Mouse (Mus musculus): ENCODE measurements around the gene E2f1.
A peak's percentile ranks its signal among the peaks of the same experiment; 100 is the strongest.

Gene E2f1

DNA sequence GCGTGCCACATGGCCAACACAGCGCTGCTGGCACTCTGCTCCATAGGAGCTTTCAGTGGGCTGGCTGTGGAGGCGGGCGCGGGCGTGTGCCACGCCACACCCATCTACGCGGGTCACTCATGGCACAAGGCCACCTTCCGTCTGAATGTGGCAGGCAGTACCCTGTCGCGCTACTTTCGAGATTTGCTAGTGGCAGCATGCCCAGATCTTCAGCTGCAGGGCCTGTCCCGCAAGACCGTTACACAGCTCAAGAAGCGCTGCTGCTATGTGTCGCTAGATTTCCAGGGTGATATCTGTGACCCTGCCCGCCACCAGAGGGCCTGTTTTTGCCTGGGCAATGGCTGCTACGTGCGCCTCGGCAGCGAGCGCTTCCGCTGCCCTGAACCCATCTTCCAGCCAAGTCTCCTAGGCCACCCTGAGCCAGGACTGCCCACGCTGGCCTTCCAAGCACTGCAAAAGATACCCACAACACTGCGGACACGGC, 17.2 kb downstream of the E2f1 start:
- peak; percentile 54 to 64 for DNase-seq (ENCODE audit: low spot score in 2 of 2)

DNA sequence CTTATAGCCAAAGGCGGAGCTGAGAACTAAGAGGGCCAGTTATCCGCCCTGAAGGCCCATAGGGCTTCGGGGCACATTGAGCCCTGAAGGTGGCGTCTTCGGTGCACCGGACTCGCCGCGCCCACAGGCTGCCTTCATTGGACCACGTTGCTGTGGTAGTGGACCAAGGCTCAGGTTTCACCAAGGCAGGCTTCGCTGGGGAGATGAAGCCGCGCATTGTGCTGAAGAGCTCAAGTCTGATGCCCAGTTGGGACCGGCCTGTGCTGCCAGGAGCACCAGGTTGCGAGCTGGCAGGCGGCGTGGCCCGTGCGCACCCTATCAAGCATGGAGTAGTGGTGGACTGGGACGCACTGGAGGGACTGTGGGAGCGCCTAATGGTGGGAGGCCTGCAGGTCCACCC, 17.8 kb downstream of the E2f1 start:
- no peak for DNase-seq (ENCODE audit: low spot score in 2 of 2)

- DNase-seq (ENCODE audit: low spot score in 2 of 2), result no peak
Measured at GRCm38 (mm10) chr2:154551476-154551875, 18.2 kb downstream of the E2f1 start, which contains the start of gene Actl10. TSS of gene Actl10 (plus strand) at chr2:154551776.

GRCm38 (mm10) chr2:154550937-154551336, 18.8 kb downstream of the E2f1 start:
- DNase-seq (ENCODE audit: low spot score in 2 of 2), result no peak

GRCm38 (mm10) chr2:154549886-154550189, 19.9 kb downstream of the E2f1 start:
- DNase-seq (ENCODE audit: low spot score in 2 of 2), result no peak

DNA sequence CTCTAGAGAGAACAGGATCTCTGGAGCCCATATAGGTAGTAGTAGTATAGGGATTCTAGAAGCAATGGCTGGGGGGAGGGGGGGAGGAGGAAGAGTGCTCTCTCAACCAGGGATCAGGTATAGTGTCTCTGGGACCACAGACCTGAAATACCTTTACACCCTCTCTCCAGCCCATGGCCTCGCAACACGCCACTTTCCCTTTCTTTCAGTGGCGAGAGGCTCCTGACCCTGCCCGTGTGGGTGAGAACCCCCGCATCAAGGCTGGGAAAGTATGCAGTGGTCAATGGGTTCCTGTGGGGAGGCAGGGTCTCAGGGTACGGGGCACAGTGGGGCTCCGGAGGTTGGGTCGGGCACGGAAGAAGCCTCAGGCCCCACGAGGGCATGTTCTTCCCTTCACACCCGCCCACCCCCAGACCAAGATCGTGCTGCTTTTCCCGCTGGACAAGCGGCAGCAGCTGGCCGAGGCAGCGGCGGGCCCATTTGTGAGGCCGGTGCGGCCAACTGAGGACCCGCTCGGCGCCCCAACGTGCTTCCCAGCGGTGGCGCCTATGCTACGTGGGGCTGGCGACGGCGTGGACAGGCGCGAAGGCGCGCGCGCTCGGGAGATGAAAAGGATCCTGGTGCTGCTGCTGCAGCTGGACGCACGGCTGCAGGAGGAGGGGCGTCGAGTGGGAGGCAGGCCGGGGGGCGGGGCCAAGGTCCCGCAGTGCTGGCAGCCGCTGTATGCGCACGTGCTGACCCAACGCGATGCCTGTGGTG, 20.4 kb downstream of the E2f1 start:
- DNase-seq (ENCODE audit: low spot score in 2 of 2), result no peak

DNA sequence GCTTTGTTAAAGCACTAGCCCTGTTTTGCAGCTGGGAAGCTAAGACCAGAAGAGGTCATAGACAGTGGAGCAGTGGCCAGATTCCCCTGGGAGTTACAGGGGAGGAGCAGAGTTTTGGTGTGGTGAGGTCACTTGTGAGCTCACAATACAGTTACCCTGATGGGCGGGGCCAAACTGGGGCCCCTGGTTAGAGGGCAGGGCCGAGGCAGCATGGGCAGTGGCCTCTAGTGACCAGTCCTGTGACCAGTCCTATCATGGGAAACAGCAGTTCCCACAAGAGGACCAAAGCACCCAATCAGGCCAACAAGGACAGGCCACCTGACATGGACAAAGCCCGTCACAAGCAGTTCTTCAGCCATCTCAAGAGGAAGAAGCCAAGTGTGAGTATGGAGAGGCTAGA, 21.0 kb downstream of the E2f1 start:
- no peak for DNase-seq (ENCODE audit: low spot score in 2 of 2)

GRCm38 (mm10) chr2:154546711-154547110, 23.0 kb downstream of the E2f1 start, which contains the start of gene 1700003F12Rik:
TSS of gene 1700003F12Rik (plus strand) at chr2:154547085.
- DNase-seq (ENCODE audit: low spot score in 2 of 2), result no peak

GRCm38 (mm10) chr2:154543567-154544347, 25.9 kb downstream of the E2f1 start:
- no peak for DNase-seq (ENCODE audit: low spot score in 2 of 2)

DNA sequence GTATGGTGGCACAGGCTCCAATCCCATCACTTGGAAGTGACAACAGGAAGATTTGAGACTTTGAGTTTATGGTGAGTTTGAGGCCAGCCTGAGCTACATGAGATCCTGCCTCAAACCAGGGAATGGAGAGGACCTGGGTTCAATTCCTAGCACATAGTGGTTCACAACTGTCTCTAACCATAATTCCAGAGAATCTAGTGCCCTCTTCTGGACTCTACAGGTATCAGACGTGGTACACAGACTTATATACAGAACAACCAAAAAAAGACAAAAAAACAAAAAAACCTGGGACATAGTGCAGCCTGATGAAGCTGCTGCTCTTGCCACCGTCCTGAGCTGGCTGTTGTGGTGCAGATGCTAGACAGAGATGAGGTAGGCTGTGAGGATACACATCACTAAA, 28.1 kb downstream of the E2f1 start:
- no peak for DNase-seq (ENCODE audit: low spot score in 2 of 2)

- no peak for DNase-seq (ENCODE audit: low spot score in 2 of 2)
Measured at GRCm38 (mm10) chr2:154539720-154540119, 30.0 kb downstream of the E2f1 start.

- DNase-seq (ENCODE audit: low spot score in 2 of 2), result no peak
Measured at GRCm38 (mm10) chr2:154538710-154539109, 31.0 kb downstream of the E2f1 start.

DNA sequence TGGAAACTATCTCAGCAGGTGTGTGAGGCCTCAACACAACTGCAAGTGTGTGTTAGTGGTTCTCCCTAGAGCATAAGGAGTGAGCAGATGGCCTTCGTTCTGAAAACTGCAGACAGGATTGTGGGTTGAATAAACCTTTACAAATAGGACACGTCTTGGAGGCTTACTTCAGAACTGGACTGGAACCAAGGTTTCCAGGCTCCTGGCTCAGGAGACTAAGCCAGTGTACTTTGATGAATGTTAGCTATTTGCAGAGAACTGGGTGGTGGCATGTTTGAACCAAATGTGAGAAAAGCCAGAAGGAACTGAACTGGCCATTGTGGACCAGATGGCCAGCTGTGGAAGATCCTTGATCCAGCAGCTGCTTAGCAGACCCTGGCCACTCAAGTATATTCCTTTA, 31.4 kb downstream of the E2f1 start:
- DNase-seq (ENCODE audit: low spot score in 2 of 2), result no peak

DNA sequence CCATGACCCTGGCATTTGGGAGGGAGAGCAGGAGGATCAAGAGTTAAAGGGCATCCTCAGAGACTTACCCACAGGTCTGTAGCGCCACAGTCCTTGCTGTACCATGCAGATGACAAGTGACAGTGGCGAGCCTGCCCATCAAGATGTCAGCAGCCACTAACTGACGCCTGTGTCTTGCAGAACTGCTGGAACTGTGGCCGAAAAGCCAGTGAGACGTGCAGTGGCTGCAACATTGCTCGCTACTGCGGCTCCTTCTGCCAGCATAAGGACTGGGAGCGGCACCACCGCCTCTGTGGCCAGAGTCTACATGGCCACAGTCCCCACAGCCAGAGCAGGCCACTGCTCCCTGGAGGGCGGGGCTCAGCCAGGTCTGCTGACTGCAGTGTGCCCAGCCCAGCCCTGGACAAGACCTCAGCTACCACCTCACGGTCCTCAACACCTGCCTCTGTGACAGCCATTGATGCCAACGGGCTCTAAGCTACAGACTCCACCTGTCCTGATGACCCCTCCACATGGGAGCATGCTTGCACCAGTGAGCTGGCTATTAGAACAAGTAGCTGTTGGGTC, 34.9 kb downstream of the E2f1 start:
- no peak for DNase-seq (ENCODE audit: low spot score in 2 of 2)

DNA sequence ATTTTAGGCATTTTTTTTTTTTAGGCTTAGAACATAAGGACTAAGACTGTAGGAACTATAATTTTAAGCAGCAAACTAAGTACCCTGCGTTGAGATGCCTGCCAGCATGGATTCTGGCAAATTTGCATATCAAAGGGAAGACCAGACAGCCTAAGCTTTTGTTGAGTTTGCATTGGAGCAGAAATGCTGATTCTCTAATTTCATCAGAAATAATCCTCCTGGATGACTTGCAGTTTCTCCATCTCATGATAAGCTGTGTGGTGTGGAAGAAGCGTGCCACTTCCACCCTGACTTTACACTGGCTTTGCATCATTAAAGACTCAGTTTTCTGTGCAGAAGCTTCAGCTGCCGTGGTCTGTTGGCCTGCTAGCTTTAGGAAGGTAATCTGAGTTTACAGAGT, 36.8 kb downstream of the E2f1 start:
- DNase-seq (ENCODE audit: low spot score in 2 of 2), result no peak

- DNase-seq (ENCODE audit: low spot score in 2 of 2), result no peak
Measured at GRCm38 (mm10) chr2:154526531-154526930, 43.2 kb downstream of the E2f1 start.

DNA sequence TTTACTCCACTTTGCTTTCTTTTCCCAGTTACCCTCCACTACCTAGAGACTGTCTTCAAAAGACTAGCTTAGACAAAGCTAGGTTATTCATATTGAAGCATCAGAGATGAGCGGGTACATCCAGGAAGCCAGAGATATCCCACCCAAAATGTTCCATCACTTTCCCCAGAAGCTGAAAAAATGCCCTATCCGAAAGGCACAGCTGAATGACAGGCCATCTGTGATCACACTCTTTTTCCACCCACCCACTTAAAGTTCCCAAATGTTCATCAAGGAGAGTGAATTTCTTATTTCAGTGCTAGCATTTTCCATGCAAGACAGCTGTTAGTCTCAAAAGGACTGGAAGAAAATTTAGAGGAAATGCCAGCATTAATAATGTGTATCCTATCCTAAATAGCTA, 44.4 kb downstream of the E2f1 start:
- DNase-seq (ENCODE audit: low spot score in 2 of 2), result no peak

GRCm38 (mm10) chr2:154522334-154522733, 47.4 kb downstream of the E2f1 start:
- no peak for DNase-seq (ENCODE audit: low spot score in 2 of 2)

DNA sequence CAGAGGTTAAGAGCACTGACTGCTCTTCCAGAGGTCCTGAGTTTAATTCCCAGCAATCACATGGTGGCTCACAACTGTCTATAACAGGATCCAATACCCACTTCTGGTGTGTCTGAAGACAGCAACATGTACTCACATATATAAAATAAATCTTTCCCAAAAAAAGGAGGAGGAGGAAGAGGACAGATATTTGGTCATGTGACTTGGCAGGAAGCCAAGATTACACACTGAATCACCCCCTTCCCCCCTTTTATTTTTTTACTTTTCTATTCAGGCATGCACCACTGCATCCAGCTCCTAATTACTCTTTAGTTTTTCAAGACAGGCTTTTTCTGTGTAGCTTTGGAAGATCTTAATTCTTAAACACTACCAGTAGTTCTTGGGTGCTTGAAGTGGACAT, 48.2 kb downstream of the E2f1 start:
- no peak for DNase-seq (ENCODE audit: low spot score in 2 of 2)

GRCm38 (mm10) chr2:154517424-154517823, 52.3 kb downstream of the E2f1 start:
- DNase-seq (ENCODE audit: low spot score in 2 of 2), result no peak

GRCm38 (mm10) chr2:154516944-154517343, 52.7 kb downstream of the E2f1 start:
- no peak for DNase-seq (ENCODE audit: low spot score in 2 of 2)

DNA sequence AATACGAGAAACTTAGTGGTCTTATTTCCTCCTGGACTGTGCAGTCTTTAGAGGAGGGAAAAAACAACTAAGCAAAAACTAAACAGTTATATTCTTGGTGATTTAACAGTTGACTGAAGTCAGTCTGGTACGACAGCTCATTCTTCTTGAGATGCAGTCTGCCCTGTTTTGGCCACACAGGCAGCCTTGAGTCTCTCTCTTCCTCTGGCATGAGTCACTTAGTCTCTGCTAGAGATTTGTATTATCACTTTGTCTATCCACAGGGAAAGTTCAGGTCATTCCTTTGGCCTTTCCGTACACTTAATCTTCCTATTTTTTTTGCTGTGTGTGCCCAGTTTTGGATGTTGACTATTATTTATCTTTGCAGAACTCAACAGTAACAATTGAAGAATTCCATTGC, 59.6 kb downstream of the E2f1 start:
- DNase-seq (ENCODE audit: low spot score in 2 of 2), result no peak

Data from natural killer cell, adult 2 months (primary cell).